Comparison of ENCODE assay signal across 7 mouse cellular contexts in genomic region chr8:106432954-106433570, GRCm38 (mm10). TPM values are rescaled to one million over a fixed set of nuclear protein-coding genes. Genes with fewer than 3 reads are reported as not detected.
A peak's percentile ranks its signal among the peaks of the same experiment; 100 is the strongest.
DNase-seq lines count a peak whose midpoint lies in the region; ATAC-seq and TF ChIP-seq lines count a peak whose summit lies in the region.

No protein-coding gene starts in this region.

- intact Hi-C loops in left cerebral cortex, postnatal 4 days (cut with DNase I) = loop anchor here (5.0 kb wide), 1 partner anchor 214 kb away; no protein-coding TSS in a partner anchor

- H3K4me1 ChIP-seq in intestine, postnatal 0 days (replicated peaks; ENCODE audit: control insufficient read depth, insufficient read depth, low read length) = no peaks in the 10 kb centered on the region
- no peaks in the 10 kb centered on the region for H3K4me1 ChIP-seq in midbrain, embryonic 13.5 days (replicated peaks)
- H3K4me1 ChIP-seq in small intestine, adult 2 months (ENCODE audit: control insufficient read depth, insufficient read depth, insufficient read length, low read length) = no peaks in the 10 kb centered on the region

- TF ChIP-seq POLR2A in small intestine, adult 2 months (IDR thresholded peaks at IDR 0.05; ENCODE audit: low read depth, low read length) = no peak

- no peaks in the 10 kb centered on the region for H3K36me3 ChIP-seq in intestine, postnatal 0 days (ENCODE audit: control insufficient read depth, insufficient read depth)
- peaks cover 9% of the 10 kb centered on the region for H3K36me3 ChIP-seq in midbrain, embryonic 13.5 days
- no peaks in the 10 kb centered on the region for H3K36me3 ChIP-seq in small intestine, adult 2 months (ENCODE audit: control insufficient read depth, insufficient read depth, low read length)

- peak; percentile 99 for TF ChIP-seq CTCF in intestine, postnatal 0 days (IDR thresholded peaks at IDR 0.05; ENCODE audit: low read depth)
- TF ChIP-seq CTCF in small intestine, adult 2 months (IDR thresholded peaks at IDR 0.05; ENCODE audit: extremely low read depth, insufficient read length, insufficient replicate concordance, low read depth, low read length) = peak; percentile 86

- peak overlapping the region; percentile 58 for H3K4me2 ChIP-seq in intestine, postnatal 0 days (replicated peaks; ENCODE audit: low read depth)
- H3K4me2 ChIP-seq in midbrain, embryonic 13.5 days (replicated peaks) = peak overlapping the region; percentile 54

- peak overlapping the region; percentile 30 for H3K4me3 ChIP-seq in intestine, postnatal 0 days (ENCODE audit: low read depth, low read length)
- peak overlapping the region; percentile 31 for H3K4me3 ChIP-seq in midbrain, embryonic 13.5 days (replicated peaks)
- no peak overlapping the region for H3K4me3 ChIP-seq in small intestine, adult 2 months (ENCODE audit: low read depth, low read length)

- peak; percentile 85 for DNase-seq in adrenal gland, adult 2 months
- peak; percentile 77 for DNase-seq in embryo, embryonic 11.5 days (ENCODE audit: low read depth, low spot score)
- DNase-seq in gastrocnemius, postnatal 4 days (ENCODE audit: low spot score in 2 of 2) = peak; percentile 83 to 88
- peak; percentile 88 for DNase-seq in left cerebral cortex, postnatal 4 days

- no peak overlapping the region for H3K9ac ChIP-seq in intestine, postnatal 0 days (ENCODE audit: low read depth, low read length)
- peak overlapping the region; percentile 48; the same call in 1 of the 2 replicates for H3K9ac ChIP-seq in midbrain, embryonic 13.5 days (replicated peaks)

- no peaks in the 10 kb centered on the region for H3K9me3 ChIP-seq in intestine, postnatal 0 days (ENCODE audit: control insufficient read depth)
- H3K9me3 ChIP-seq in midbrain, embryonic 13.5 days = peaks cover 3% of the 10 kb centered on the region; the same call in 1 of the 2 replicates

- no peak; the same call in 1 of the 2 replicates for ATAC-seq in intestine, postnatal 0 days
- peak; percentile 72 for ATAC-seq in midbrain, embryonic 13.5 days

- 12% methylated on average over 20 of the region's 20 CpGs for WGBS in intestine, postnatal 0 days
- 12% methylated on average over 20 of the region's 20 CpGs for WGBS in midbrain, embryonic 13.5 days
- WGBS in small intestine, adult 2 months = 11% methylated on average over 20 of the region's 20 CpGs

- H3K27ac ChIP-seq in intestine, postnatal 0 days (ENCODE audit: low read depth, low read length) = no peak overlapping the region
- no peak overlapping the region for H3K27ac ChIP-seq in midbrain, embryonic 13.5 days
- H3K27ac ChIP-seq in small intestine, adult 2 months (ENCODE audit: insufficient read depth, low read depth, low read length) = no peak overlapping the region

- H3K27me3 ChIP-seq in intestine, postnatal 0 days (replicated peaks; ENCODE audit: control insufficient read depth, insufficient read depth, low read length) = no peaks in the 10 kb centered on the region
- peaks cover 12% of the 10 kb centered on the region for H3K27me3 ChIP-seq in midbrain, embryonic 13.5 days
- peaks cover 3% of the 10 kb centered on the region; the same call in 1 of the 2 replicates for H3K27me3 ChIP-seq in small intestine, adult 2 months (ENCODE audit: control insufficient read depth, insufficient read depth, low read length)

RNA-seq across cellular contexts. Expression of gene Zfp90, which starts 17.9 kb away (rescaled TPM):
- total RNA-seq in adrenal gland, adult 2 months (2021) = 1 to 10 TPM; 3.1 to 6.8 TPM
- 0.68 and 1.2 TPM in 2 replicates for polyA plus RNA-seq in adrenal gland, adult 2 months (2012; rRNA removed)
- total RNA-seq in gastrocnemius, postnatal 4 days (2021) = 10 to 100 TPM in 1 of 2 experiments, 1 to 10 TPM in 1; 8.7 to 11.0 TPM
- 5.6 and 6.6 TPM in 2 replicates for polyA plus RNA-seq in intestine, postnatal 0 days (2015; fragmentation: Nextera tagmentation; extraction: Ambion mirVana)
- 10 to 100 TPM; 39.3 to 39.8 TPM for total RNA-seq in left cerebral cortex, postnatal 4 days (2021)
- polyA plus RNA-seq in midbrain, embryonic 13.5 days (2015; fragmentation: Nextera tagmentation; extraction: Ambion mirVana) = 44.4 and 46.9 TPM in 2 replicates
- 0.60 and 0.70 TPM in 2 replicates for polyA plus RNA-seq in small intestine, adult 2 months (2012; rRNA removed)
